In genomic region chr2:75713083-75713482, GRCm38 (mm10) we compare ENCODE assay signal across 1 mouse cellular context.
A peak's percentile ranks its signal among the peaks of the same experiment; 100 is the strongest.
TF ChIP-seq lines count a peak whose summit lies in the region.

No protein-coding gene starts in this region.

TF ChIP-seq in CH12.LX, 34 proteins besides CTCF, POLR2A, EP300 and RAD21:
- TF ChIP-seq TCF12 (IDR thresholded peaks at IDR 0.05; ENCODE audit: low read depth, low read length) (no peak), IRF4 (IDR thresholded peaks at IDR 0.05; ENCODE audit: low read depth, low read length) (no peak), ZNF384 (IDR thresholded peaks at IDR 0.05; ENCODE audit: low read depth, low read length) (peak; percentile 58), RCOR1 (conservative IDR thresholded peaks at IDR 0.05; ENCODE audit: low read depth, low read length) (no peak), SMC3 (IDR thresholded peaks at IDR 0.05; ENCODE audit: low read depth, low read length) (peak; percentile 1; the same call in 1 of the 2 replicates), MYC (IDR thresholded peaks at IDR 0.05; ENCODE audit: low read depth, low read length) (no peak)
